Mouse (Mus musculus): ENCODE measurements around the gene D930048N14Rik. TPM values are rescaled to one million over a fixed set of nuclear protein-coding genes. Genes with fewer than 3 reads are reported as not detected.

Gene D930048N14Rik
- polyA plus RNA-seq, 1 experiment from 2014 or later = 2.0 TPM

DNA sequence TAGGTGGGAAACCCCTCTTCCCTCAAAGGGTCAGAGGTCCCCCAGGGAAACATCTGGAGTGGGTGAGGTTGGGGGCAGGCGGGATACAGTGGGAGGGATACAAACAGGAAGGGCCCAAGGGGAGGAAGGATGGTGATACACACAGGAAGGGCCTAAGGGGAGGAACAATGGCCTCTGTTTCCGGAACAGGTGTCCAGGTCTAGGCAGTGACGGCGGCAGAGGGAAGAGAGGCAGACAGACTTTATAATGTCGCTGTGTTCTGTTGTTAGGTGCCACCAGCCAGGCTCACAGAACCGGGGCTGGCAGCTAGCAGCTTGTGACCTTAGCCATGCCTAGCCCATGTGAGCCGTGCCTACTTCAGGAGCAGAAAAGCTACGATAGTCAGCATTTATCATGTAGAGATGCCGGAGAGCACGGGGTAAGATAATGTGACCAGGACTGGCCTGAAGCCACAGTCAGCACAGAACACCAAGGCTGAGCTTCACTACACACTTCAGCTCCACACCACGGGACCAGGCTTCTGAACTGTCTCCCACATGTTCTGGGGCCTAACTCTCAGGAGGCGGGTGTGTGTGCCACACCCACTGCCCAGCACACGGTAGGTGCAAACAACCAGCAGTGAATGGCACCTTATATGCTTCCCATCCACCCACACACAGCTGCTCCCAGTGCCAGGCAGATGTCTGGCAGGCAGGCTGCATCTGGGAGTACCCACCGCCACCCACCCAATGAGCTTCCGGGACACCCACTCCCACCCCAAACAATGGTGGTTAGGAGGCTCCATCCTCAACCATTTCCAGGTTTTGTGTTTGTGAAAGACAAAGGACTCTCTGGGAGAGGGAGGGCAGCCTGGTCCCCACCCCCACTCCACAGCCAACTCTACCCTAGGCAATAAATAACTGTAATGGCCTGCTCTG lies 3.7 kb upstream of the D930048N14Rik start:
- H3K4me1 ChIP-seq = peaks cover 67% of the 10 kb centered on the region
- peaks cover 40% of the 10 kb centered on the region for H3K36me3 ChIP-seq (replicated peaks)
- 81% methylated on average over 15 of the region's 15 CpGs for WGBS
- DNase-seq (ENCODE audit: extremely low spot score, low spot score) = no peak
- peak overlapping the region; percentile 87 for H3K27ac ChIP-seq
- H3K27me3 ChIP-seq (ENCODE audit: poor library complexity, severe bottlenecking) = peaks cover 43% of the 10 kb centered on the region
- H3K9me3 ChIP-seq = no peaks in the 10 kb centered on the region
- no peak overlapping the region for H3K4me3 ChIP-seq

DNA sequence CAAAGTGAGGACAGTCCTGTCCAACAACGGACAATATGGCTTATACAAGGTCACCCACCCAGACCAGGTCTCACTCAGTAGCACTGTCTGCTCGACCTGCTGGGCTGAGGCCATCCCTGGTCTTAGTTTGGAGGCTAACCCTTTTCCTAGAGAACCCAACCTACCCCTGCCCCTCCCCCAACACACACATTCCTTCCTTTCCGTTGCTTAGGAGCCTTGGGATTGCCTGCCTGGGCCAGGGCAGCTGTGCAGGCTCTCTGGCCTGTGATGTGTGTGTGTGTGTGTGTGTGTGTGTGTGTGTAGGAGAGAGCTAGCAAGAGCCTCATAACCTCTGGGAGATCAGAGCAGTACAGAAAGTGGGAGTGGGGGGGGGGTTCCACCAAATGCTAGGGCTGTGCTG lies 2.2 kb upstream of the D930048N14Rik start:
- peaks cover 24% of the 10 kb centered on the region for H3K36me3 ChIP-seq (replicated peaks)
- H3K27ac ChIP-seq = peak overlapping the region; percentile 87
- H3K9me3 ChIP-seq = no peaks in the 10 kb centered on the region
- peaks cover 41% of the 10 kb centered on the region for H3K27me3 ChIP-seq (ENCODE audit: poor library complexity, severe bottlenecking)
- peak; percentile 76 for DNase-seq (ENCODE audit: extremely low spot score, low spot score)
- 26% methylated on average over 3 of the region's 3 CpGs for WGBS
- H3K4me3 ChIP-seq = peak overlapping the region; percentile 78
- H3K4me1 ChIP-seq = peaks cover 64% of the 10 kb centered on the region

DNA sequence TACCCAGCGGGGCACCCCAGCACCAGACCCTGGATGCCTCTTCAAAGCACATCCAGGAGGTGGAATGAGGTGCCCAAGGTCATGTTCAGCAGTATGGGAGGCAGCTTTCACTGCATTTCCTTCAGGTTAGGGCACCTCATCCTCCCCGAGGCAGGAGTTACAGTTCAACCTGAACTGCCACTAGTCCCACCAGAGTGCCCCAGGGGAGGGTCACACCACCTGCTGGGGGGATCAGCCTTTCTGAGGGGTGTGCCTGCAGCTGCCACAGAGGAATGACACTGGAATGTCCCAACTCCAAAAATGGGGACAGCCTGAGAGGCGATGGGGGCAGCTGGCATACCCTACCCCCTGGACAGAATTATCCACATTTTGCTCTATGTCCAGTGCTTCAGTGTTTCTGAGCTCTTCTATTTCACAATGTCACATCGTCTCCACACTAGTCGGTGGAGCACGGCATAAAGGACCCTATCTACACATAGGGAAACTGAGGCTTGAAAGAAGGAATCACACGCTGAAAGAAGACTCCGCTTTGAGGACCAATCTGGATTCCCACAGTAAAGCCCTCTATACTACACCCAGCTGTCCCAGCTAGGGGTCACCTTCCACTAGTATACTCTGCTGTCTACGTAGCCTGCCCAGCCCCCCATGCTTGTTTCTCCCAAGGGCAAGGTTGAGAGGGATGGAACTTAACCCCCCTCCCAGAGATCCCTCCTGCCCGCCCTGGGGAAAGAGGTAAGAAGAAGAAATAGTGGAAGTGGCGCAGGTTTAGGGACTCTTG lies 1.5 kb upstream of the D930048N14Rik start:
- DNase-seq (ENCODE audit: extremely low spot score, low spot score) = no peak
- peak overlapping the region; percentile 87 for H3K27ac ChIP-seq
- H3K27me3 ChIP-seq (ENCODE audit: poor library complexity, severe bottlenecking) = peaks cover 34% of the 10 kb centered on the region
- H3K4me3 ChIP-seq = peak overlapping the region; percentile 78
- 25% methylated on average over 11 of the region's 11 CpGs for WGBS
- H3K9me3 ChIP-seq = no peaks in the 10 kb centered on the region
- peaks cover 17% of the 10 kb centered on the region for H3K36me3 ChIP-seq (replicated peaks)
- peaks cover 57% of the 10 kb centered on the region for H3K4me1 ChIP-seq

DNA sequence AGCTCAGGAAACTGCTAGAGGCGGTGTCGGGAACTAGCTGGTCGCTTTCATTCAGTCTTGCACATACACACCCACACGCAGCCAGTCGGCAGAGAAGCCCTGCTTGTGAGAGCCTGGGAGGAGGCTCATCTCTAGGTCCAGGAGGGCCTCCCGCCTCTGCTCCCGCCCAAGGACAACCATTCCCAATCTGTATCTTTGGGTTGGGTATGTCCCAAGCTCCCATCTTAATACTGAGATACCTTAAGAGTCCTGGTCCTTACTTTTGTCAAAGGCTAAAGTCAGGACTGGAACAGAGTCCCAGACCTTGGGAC lies 910 bp upstream of the D930048N14Rik start:
- Histone ChIP-seq H3K4me1 (peaks cover 57% of the 10 kb centered on the region), H3K36me3 (replicated peaks) (peaks cover 11% of the 10 kb centered on the region), H3K27me3 (ENCODE audit: poor library complexity, severe bottlenecking) (peaks cover 32% of the 10 kb centered on the region), H3K4me3 (peak overlapping the region; percentile 78), H3K9me3 (no peaks in the 10 kb centered on the region), H3K27ac (peak overlapping the region; percentile 87)
- 2% methylated on average over 7 of the region's 7 CpGs for WGBS
- DNase-seq (ENCODE audit: extremely low spot score, low spot score) = no peak

DNA sequence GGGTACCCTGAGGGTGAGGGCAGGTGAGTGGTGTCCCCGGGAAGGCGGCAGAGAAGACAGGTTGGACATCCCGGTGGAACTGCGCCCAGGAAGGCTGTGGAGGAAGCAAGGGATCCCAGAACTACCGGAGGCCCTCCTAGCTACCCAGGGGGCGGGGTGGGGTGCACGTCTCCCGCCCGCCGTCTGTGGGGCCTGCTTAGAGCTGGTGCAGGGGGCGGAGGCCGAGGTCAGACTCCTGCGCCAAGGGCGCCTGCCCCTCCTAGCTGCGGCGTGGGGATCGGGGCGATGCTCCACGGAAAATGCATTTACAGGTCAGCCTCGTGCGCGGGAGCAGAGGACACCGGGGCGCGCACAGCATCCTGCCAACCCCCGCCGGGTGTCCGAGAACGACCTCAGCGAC lies 493 bp upstream of the D930048N14Rik start:
- Histone ChIP-seq H3K27me3 (ENCODE audit: poor library complexity, severe bottlenecking) (peaks cover 32% of the 10 kb centered on the region), H3K4me3 (peak overlapping the region; percentile 78), H3K4me1 (peaks cover 55% of the 10 kb centered on the region), H3K36me3 (replicated peaks) (peaks cover 7% of the 10 kb centered on the region), H3K9me3 (no peaks in the 10 kb centered on the region), H3K27ac (peak overlapping the region; percentile 87)
- no peak for DNase-seq (ENCODE audit: extremely low spot score, low spot score)
- under 1% methylated on average over 28 of the region's 30 CpGs for WGBS

DNA sequence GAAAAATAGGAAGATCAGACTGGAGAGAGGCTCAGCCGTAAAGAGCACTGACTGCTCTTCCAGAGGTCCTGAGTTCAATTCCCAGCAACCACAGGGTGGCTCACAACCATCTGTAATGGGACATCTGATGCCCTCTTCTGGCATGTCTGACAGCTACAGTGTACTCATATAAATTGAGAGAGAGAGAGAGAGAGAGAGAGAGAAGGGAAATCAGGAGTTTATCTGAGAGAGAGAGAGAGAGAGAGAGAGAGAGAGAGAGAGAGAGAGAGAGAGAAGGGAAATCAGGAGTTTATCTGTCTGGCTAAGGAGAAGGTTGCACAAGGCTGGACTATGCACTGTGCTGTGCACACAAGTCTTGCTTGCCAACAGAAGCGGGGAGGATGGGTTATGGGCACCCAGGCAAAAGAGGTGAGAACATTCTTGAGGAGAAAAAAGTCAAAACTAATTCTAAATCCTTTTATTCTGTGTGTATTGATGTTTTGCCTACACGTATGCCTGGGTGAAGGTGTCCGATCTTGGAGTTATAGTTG lies 2.2 kb downstream of the D930048N14Rik start:
- no peak overlapping the region for H3K4me3 ChIP-seq
- no peak overlapping the region for H3K27ac ChIP-seq
- H3K36me3 ChIP-seq (replicated peaks) = no peaks in the 10 kb centered on the region
- WGBS = 94% methylated on average over 4 of the region's 4 CpGs
- no peaks in the 10 kb centered on the region for H3K9me3 ChIP-seq
- DNase-seq (ENCODE audit: extremely low spot score, low spot score) = no peak
- peaks cover 32% of the 10 kb centered on the region for H3K27me3 ChIP-seq (ENCODE audit: poor library complexity, severe bottlenecking)
- H3K4me1 ChIP-seq = peaks cover 41% of the 10 kb centered on the region

DNA sequence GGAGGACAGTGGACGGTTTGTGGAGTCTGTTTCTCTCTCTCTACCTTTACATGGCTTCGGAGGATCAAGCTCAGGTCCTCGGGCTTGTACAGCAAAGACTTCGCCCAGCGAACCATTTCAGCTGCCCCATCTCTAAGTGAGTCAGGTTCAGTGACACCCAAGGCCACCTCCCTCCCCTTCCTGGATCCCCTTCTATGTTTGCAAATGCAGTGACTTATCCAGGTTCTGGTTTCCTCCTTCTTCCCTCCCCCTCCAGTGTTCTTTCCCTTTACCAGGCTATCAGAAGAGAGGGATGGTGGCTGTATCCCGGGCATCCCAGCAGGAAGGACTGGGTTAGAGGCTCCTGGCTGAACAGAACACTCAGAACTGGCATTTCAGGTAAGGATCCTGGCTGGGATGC lies 3.0 kb downstream of the D930048N14Rik start:
- Histone ChIP-seq H3K4me3 (no peak overlapping the region), H3K27ac (no peak overlapping the region), H3K27me3 (ENCODE audit: poor library complexity, severe bottlenecking) (peaks cover 32% of the 10 kb centered on the region), H3K36me3 (replicated peaks) (no peaks in the 10 kb centered on the region), H3K9me3 (no peaks in the 10 kb centered on the region), H3K4me1 (peaks cover 33% of the 10 kb centered on the region)
- DNase-seq (ENCODE audit: extremely low spot score, low spot score) = no peak
- WGBS = 92% methylated on average over 6 of the region's 6 CpGs

DNA sequence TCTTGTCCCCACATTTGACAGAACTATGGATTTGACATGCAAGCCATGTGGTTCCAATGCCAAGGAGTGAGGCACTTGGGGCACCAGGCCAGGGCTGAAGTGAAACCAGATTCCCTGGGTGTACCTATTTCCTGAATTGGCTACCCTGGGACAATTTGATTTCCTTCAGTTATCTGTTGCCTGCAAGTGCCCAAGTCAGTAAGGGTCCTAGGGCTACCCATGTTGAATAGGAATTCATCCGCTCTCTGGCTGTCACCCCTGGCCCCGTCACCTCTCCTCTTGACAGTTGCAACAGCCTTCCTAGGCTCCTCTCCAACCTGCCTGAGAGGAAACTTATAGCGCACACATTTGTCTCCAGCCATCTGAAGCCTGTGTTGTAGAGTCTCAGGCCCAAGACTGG lies 4.1 kb downstream of the D930048N14Rik start:
- Histone ChIP-seq H3K4me3 (no peak overlapping the region), H3K27ac (no peak overlapping the region), H3K9me3 (no peaks in the 10 kb centered on the region), H3K27me3 (ENCODE audit: poor library complexity, severe bottlenecking) (peaks cover 22% of the 10 kb centered on the region), H3K4me1 (peaks cover 21% of the 10 kb centered on the region), H3K36me3 (replicated peaks) (no peaks in the 10 kb centered on the region)
- WGBS = 95% methylated on average over 3 of the region's 3 CpGs
- no peak for DNase-seq (ENCODE audit: extremely low spot score, low spot score)

DNA sequence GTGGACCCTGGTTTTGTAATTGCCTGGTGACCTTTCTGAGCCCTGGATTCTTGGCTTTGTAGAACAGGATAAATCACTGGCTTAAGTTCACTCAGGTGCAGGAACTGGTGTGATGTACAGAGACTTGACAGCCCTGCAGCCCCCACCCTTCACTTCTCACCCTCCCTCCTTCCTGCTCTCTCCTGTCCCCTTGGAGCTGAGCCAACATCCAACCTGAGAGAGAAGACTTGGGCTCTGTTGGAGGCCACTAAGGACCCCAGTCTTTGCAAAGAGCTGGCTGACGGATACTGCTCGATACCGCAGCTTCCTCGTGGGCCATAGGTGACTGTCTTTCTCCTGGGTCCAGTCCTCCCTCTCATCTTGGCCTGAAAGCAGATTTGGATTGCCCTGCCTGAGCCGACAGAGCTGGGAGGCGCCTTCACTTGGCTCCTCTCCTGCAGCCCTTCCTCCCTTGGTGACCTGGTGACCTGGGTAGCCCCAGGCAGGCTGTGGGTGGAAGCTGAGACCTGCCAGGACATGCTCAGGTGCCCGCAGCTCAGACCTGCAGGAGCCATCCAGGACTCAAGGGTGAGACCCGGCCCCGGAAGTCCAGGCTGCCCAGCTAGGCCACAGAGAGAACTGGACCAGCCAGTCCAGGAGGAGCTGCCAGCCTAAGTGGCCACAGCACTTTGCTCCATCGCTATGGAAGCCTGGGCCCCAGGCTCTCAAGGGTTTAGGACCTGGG lies 6.2 kb downstream of the D930048N14Rik start:
- H3K27me3 ChIP-seq (ENCODE audit: poor library complexity, severe bottlenecking) = peaks cover 2% of the 10 kb centered on the region
- H3K27ac ChIP-seq = no peak overlapping the region
- no peak for DNase-seq (ENCODE audit: extremely low spot score, low spot score)
- no peak overlapping the region for H3K4me3 ChIP-seq
- 88% methylated on average over 10 of the region's 10 CpGs for WGBS
- H3K36me3 ChIP-seq (replicated peaks) = no peaks in the 10 kb centered on the region
- no peaks in the 10 kb centered on the region for H3K9me3 ChIP-seq
- peaks cover 5% of the 10 kb centered on the region; the same call in 1 of the 2 replicates for H3K4me1 ChIP-seq

DNA sequence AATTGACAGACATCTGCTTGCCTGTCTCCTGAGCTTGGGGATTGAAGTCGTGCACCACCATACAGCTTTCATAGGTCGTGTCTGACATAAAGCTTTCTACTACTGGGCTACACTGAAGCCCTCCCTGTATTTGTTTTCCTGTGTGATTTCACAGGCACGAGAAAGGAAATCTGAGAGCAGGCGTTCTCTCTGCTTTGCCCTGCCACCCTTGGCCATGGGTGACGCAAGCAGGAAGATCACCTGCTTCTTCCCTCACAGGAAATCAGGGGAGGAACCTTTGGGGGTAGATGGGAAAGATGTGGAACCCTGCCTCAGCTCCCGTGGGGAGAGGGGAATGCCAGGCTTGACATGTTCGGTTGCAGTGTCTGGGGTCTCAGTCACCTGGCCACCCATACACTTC lies 7.5 kb downstream of the D930048N14Rik start:
- Histone ChIP-seq H3K4me1 (peaks cover 5% of the 10 kb centered on the region; the same call in 1 of the 2 replicates), H3K27me3 (ENCODE audit: poor library complexity, severe bottlenecking) (no peaks in the 10 kb centered on the region), H3K27ac (no peak overlapping the region), H3K9me3 (no peaks in the 10 kb centered on the region), H3K36me3 (replicated peaks) (no peaks in the 10 kb centered on the region), H3K4me3 (no peak overlapping the region)
- 72% methylated on average over 7 of the region's 7 CpGs for WGBS
- no peak for DNase-seq (ENCODE audit: extremely low spot score, low spot score)

DNA sequence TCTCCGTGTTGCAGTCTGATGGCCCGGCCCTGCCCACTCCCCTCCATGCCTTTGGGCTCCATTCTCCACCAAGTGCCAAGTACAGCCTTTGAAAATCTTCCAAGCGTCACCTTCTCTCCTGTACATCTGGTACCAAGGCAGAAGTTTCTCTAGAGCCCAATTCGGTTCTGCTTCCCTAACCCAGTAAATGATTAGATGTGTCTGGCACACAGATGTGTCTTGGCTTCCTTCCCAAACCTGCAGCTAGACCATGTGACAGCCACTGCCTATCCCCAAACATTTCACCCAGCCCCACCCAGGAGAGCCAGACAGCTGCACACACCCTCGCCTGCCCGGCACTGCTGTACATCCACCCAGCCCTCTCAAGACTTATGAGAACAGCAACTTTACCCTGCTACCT lies 8.0 kb downstream of the D930048N14Rik start:
- Histone ChIP-seq H3K4me1 (peaks cover 5% of the 10 kb centered on the region; the same call in 1 of the 2 replicates), H3K27ac (no peak overlapping the region), H3K4me3 (no peak overlapping the region), H3K9me3 (no peaks in the 10 kb centered on the region), H3K36me3 (replicated peaks) (no peaks in the 10 kb centered on the region), H3K27me3 (ENCODE audit: poor library complexity, severe bottlenecking) (no peaks in the 10 kb centered on the region)
- DNase-seq (ENCODE audit: extremely low spot score, low spot score) = no peak
- WGBS = 87% methylated on average over 6 of the region's 6 CpGs

DNA sequence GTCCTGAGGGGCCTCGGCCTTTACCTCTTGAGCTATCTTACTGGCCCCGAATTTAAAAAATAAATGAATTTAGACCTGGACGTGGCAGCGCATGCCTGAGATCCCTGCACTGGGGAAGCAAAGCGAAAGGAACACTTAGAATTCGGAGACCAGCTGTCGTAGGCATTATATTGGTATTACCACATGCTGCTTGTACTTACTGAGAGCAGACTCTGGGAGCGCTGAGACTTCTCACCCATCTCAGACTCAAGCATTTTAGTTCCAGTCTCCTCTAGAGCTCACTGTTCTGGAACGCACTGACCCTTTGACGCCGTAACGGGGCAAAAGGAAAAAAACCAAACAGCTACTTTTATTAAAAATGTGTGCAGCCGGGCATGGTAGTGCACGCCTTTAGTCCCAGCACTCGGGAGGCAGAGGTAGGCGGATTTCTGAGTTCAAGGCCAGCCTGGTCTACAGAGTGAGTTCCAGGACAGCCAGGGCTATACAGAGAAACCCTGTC lies 11.2 kb downstream of the D930048N14Rik start:
- Histone ChIP-seq H3K4me3 (no peak overlapping the region), H3K9me3 (no peaks in the 10 kb centered on the region)

More for the DNA sequence above, 11.2 kb downstream of the D930048N14Rik start:
- Histone ChIP-seq H3K4me1 (peaks cover 2% of the 10 kb centered on the region; the same call in 1 of the 2 replicates), H3K27me3 (ENCODE audit: poor library complexity, severe bottlenecking) (no peaks in the 10 kb centered on the region), H3K27ac (no peak overlapping the region), H3K36me3 (replicated peaks) (no peaks in the 10 kb centered on the region)
- no peak for DNase-seq (ENCODE audit: extremely low spot score, low spot score)
- 84% methylated on average over 16 of the region's 16 CpGs for WGBS

All from forebrain, embryonic 10.5 days (tissue).